ENCODE assay signal across 10 mouse cellular contexts in the genomic region with DNA sequence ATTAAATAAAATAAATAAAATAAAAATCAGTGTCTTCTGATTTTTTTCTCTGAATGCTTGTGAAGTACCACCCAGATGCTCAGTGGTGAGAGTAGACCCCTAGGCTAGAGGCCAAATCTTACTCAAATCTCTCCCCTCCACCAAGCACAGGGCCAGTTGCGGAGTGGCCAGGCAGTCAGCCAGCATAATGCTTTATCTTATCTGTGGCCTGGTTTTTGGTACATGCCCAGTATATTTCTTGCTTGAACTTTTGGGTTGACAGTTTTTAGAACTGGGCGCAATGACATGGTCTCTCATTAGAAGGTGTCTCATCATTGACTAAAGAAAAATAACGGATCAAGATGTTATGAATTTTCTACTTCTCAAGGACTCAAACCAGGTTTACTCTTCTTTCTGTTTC.
"Had no signal": no experiment of that assay in that cellular context is flagged by ENCODE, and none has a peak within 500 bp of the region (broad histone marks: within the 10 kb centered on the region; RNA-seq: fewer than 3 reads in every experiment).

No protein-coding gene starts in this region.

- H3K9me3 ChIP-seq: limb, embryonic 13.5 days; liver, embryonic 12.5 days; lung, embryonic 15.5 days; midbrain, embryonic 12.5 days; neural tube, embryonic 13.5 days had no signal

- H3K36me3 ChIP-seq: limb, embryonic 13.5 days; liver, embryonic 12.5 days; lung, embryonic 15.5 days; midbrain, embryonic 12.5 days; neural tube, embryonic 13.5 days had no signal

- H3K4me1 ChIP-seq: midbrain, embryonic 12.5 days; neural tube, embryonic 13.5 days had no signal

- H3K27ac ChIP-seq: limb, embryonic 13.5 days; liver, embryonic 12.5 days; lung, embryonic 15.5 days; midbrain, embryonic 12.5 days; neural tube, embryonic 13.5 days; stomach, postnatal 0 days had no signal

- DNase-seq: kidney, postnatal 14 days; left cerebral cortex, postnatal 4 days; thymus, postnatal 4 days had no signal

- H3K9ac ChIP-seq: limb, embryonic 13.5 days; liver, embryonic 12.5 days; lung, embryonic 15.5 days; midbrain, embryonic 12.5 days; neural tube, embryonic 13.5 days had no signal

- H3K4me2 ChIP-seq: limb, embryonic 13.5 days; liver, embryonic 12.5 days; lung, embryonic 15.5 days; midbrain, embryonic 12.5 days; neural tube, embryonic 13.5 days had no signal

- H3K27me3 ChIP-seq: liver, embryonic 12.5 days; lung, embryonic 15.5 days; midbrain, embryonic 12.5 days; neural tube, embryonic 13.5 days had no signal

- H3K4me3 ChIP-seq: limb, embryonic 13.5 days; liver, embryonic 12.5 days; lung, embryonic 15.5 days; midbrain, embryonic 12.5 days; neural tube, embryonic 13.5 days had no signal

- ATAC-seq: liver, embryonic 12.5 days; midbrain, embryonic 16.5 days had no signal
